Mouse (Mus musculus): Measurements from ENCODE around the gene Ppp4r3a. TPM values are rescaled to one million over a fixed set of nuclear protein-coding genes. Genes with fewer than 3 reads are reported as not detected.

Ppp4r3a gene
- total and polyA plus RNA-seq, 2 experiments from 2014 or later: 13.9 to 31.4 TPM

DNA sequence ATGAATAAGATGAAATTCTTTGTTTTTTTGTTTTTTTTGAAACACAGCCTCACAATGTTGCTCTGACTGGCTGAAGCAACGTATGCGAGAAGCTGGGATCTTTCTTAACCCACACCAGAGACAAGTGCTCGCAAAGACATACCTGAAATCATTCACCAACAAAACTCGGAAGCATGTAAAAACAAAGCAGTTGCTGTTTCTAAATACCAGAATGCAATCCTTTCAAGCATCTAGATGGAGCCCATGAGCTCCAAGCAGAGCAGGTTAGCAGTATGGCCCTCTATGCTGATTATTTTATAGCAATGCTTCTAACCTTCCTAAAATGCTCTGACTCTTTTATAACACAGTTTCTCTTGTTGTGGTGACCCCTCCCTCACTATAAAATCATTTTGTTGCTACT is 735 bp upstream of the Ppp4r3a start:
- peak overlapping the region; percentile 99 for H3K27ac ChIP-seq (ENCODE audit: low read depth)
- H3K36me3 ChIP-seq (replicated peaks; ENCODE audit: control insufficient read depth, insufficient read depth, low read length): peaks cover 5% of the 10 kb centered on the region; the same call in 1 of the 2 replicates
- 9% methylated on average over 4 of the region's 4 CpGs for WGBS
- peak overlapping the region; percentile 97 for H3K4me3 ChIP-seq (ENCODE audit: low read depth, low read length)
- no peaks in the 10 kb centered on the region for H3K9me3 ChIP-seq (replicated peaks; ENCODE audit: control insufficient read depth, low read length)
- TF ChIP-seq CTCF (IDR thresholded peaks at IDR 0.05; ENCODE audit: low read depth) (no peak), EP300 (IDR thresholded peaks at IDR 0.05; ENCODE audit: low read depth) (no peak)
- ATAC-seq (ENCODE audit: insufficient read depth, low read depth): no peak
- no peaks in the 10 kb centered on the region for H3K27me3 ChIP-seq (ENCODE audit: control insufficient read depth, insufficient read depth, low read length)
- H3K9ac ChIP-seq (replicated peaks; ENCODE audit: low read depth, low read length): peak overlapping the region; percentile 99
- no peak for DNase-seq (ENCODE audit: low spot score)
- H3K4me2 ChIP-seq (ENCODE audit: low read depth, low read length): peak overlapping the region; percentile 93
- H3K4me1 ChIP-seq (ENCODE audit: control insufficient read depth, insufficient read depth): peaks cover 32% of the 10 kb centered on the region

DNA sequence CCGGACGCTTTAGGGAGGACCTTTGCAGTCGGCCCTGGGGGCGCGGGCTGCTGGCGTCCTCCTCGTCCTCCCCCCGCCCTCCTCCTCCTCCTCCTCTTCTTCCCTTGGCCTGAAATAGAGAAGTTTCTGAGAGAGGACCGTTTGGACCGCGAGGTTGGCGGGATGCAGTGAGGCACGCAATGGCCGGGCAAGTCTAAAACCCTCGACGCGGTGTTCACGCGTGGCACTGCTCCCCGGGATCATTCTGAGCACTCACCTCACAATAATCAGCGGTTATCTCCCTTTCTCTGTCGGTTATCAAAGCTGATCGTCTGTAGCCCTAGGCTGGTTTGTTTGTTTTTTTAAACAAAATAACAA is 315 bp upstream of the Ppp4r3a start:
- H3K27ac ChIP-seq (ENCODE audit: low read depth): peak overlapping the region; percentile 99
- H3K27me3 ChIP-seq (ENCODE audit: control insufficient read depth, insufficient read depth, low read length): no peaks in the 10 kb centered on the region
- H3K4me3 ChIP-seq (ENCODE audit: low read depth, low read length): peak overlapping the region; percentile 97
- H3K4me1 ChIP-seq (ENCODE audit: control insufficient read depth, insufficient read depth): peaks cover 36% of the 10 kb centered on the region
- 0% methylated on average over 23 of the region's 23 CpGs for WGBS
- H3K9me3 ChIP-seq (replicated peaks; ENCODE audit: control insufficient read depth, low read length): no peaks in the 10 kb centered on the region
- H3K9ac ChIP-seq (replicated peaks; ENCODE audit: low read depth, low read length): peak overlapping the region; percentile 99
- no peak for DNase-seq (ENCODE audit: low spot score)
- no peak for TF ChIP-seq EP300 (IDR thresholded peaks at IDR 0.05; ENCODE audit: low read depth)
- no peak for TF ChIP-seq CTCF (IDR thresholded peaks at IDR 0.05; ENCODE audit: low read depth)
- H3K4me2 ChIP-seq (ENCODE audit: low read depth, low read length): peak overlapping the region; percentile 93
- H3K36me3 ChIP-seq (replicated peaks; ENCODE audit: control insufficient read depth, insufficient read depth, low read length): peaks cover 5% of the 10 kb centered on the region; the same call in 1 of the 2 replicates
- peak; percentile 34 for ATAC-seq (ENCODE audit: insufficient read depth, low read depth)

DNA sequence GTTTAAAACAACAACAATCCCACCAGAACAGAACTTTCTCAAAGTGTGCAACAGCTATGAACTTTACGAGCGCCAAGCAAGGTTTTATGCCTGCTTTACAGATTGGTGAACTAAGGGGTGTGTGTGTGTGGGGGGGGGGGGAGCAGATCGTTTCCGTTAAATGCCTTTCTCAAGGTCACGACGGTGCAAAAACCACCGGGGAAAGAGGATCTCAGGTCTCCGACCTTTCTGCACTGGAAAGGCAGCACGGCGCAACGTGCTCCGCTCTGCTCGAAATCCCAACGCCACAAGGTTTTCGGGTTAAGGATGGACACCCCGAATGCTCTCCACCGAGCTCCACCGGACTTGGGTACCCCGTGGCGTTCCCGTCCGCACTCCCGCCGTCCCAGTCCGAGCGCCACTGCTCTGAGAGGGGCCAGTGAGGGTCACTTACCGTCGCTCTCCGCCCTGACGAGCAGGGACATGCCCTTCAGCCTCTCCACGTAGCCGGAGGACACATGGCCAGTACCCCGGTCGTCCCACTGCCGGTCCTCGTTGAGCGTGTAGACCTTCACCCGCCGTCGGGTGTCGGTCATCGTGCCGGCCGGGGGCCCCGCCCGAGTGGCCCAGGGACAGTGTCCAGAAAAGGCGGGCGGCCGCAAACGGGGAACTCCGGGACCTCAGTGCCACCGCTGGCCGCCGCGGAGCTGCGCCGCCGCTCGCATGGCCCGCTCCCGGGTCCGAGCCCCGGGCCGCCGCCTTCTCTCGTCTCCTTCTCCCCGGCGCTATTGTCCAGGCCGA is 1.0 kb downstream of the Ppp4r3a start:
- peak overlapping the region; percentile 97 for H3K4me3 ChIP-seq (ENCODE audit: low read depth, low read length)
- no peaks in the 10 kb centered on the region for H3K27me3 ChIP-seq (ENCODE audit: control insufficient read depth, insufficient read depth, low read length)
- peak; percentile 7 for ATAC-seq (ENCODE audit: insufficient read depth, low read depth)
- DNase-seq (ENCODE audit: low spot score): no peak
- under 1% methylated on average over 66 of the region's 69 CpGs for WGBS
- H3K36me3 ChIP-seq (replicated peaks; ENCODE audit: control insufficient read depth, insufficient read depth, low read length): peaks cover 5% of the 10 kb centered on the region; the same call in 1 of the 2 replicates
- peaks cover 39% of the 10 kb centered on the region for H3K4me1 ChIP-seq (ENCODE audit: control insufficient read depth, insufficient read depth)
- H3K4me2 ChIP-seq (ENCODE audit: low read depth, low read length): peak overlapping the region; percentile 93
- H3K9me3 ChIP-seq (replicated peaks; ENCODE audit: control insufficient read depth, low read length): no peaks in the 10 kb centered on the region
- peak overlapping the region; percentile 99 for H3K27ac ChIP-seq (ENCODE audit: low read depth)
- H3K9ac ChIP-seq (replicated peaks; ENCODE audit: low read depth, low read length): peak overlapping the region; percentile 99
- TF ChIP-seq CTCF (IDR thresholded peaks at IDR 0.05; ENCODE audit: low read depth) (no peak), EP300 (IDR thresholded peaks at IDR 0.05; ENCODE audit: low read depth) (no peak)

DNA sequence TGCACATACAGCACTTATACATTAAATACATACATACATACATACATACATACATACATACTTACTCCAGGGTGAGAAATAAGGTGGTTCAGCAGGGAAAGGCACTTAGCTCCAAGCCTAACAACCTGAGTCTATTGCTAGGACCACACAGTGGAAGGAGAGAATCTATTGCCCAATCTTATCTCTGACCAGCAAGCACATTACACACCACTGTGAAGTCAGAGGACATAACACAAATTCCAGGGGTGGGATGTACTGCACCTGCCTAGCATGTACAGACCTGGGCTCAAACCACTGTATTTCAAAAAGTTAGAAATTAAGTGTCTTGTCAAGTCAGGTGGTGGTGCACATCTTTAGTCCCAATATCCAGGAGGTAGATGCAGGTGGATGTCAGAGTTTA is 5.5 kb downstream of the Ppp4r3a start:
- Histone ChIP-seq H3K9ac (replicated peaks; ENCODE audit: low read depth, low read length) (no peak overlapping the region), H3K4me2 (ENCODE audit: low read depth, low read length) (no peak overlapping the region), H3K36me3 (replicated peaks; ENCODE audit: control insufficient read depth, insufficient read depth, low read length) (peaks cover 5% of the 10 kb centered on the region; the same call in 1 of the 2 replicates), H3K27me3 (ENCODE audit: control insufficient read depth, insufficient read depth, low read length) (no peaks in the 10 kb centered on the region), H3K9me3 (replicated peaks; ENCODE audit: control insufficient read depth, low read length) (no peaks in the 10 kb centered on the region), H3K4me3 (ENCODE audit: low read depth, low read length) (no peak overlapping the region), H3K27ac (ENCODE audit: low read depth) (no peak overlapping the region), H3K4me1 (ENCODE audit: control insufficient read depth, insufficient read depth) (peaks cover 32% of the 10 kb centered on the region)
- ATAC-seq (ENCODE audit: insufficient read depth, low read depth) (no peak), DNase-seq (ENCODE audit: low spot score) (no peak)
- TF ChIP-seq CTCF (IDR thresholded peaks at IDR 0.05; ENCODE audit: low read depth) (no peak), EP300 (IDR thresholded peaks at IDR 0.05; ENCODE audit: low read depth) (no peak)

DNA sequence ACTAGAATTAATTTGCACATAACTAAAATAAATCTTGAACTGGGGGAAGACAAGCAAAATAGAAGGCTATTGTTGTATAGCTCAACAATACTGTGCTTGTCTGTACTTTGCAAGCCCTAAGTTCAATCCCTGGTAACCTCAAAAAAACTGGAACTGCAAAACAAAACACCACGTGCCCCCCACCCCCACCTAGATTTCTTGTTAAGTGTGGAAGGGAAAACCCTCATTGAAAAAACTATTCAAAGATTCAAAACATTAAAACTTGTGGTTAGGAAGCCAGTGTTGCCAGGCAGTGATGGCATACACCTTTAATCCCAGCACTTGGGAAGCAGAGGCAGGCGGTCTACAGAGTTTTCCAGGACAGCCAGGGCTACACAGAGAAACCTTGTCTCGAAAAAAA is 8.1 kb downstream of the Ppp4r3a start:
- DNase-seq (ENCODE audit: low spot score): no peak
- Histone ChIP-seq H3K4me1 (ENCODE audit: control insufficient read depth, insufficient read depth) (0 out of 2 replicates have a peak, but pooled peaks cover 17% of the 10 kb centered on the region), H3K27ac (ENCODE audit: low read depth) (no peak overlapping the region), H3K9me3 (replicated peaks; ENCODE audit: control insufficient read depth, low read length) (no peaks in the 10 kb centered on the region), H3K4me3 (ENCODE audit: low read depth, low read length) (no peak overlapping the region), H3K36me3 (replicated peaks; ENCODE audit: control insufficient read depth, insufficient read depth, low read length) (peaks cover 3% of the 10 kb centered on the region; the same call in 1 of the 2 replicates), H3K27me3 (ENCODE audit: control insufficient read depth, insufficient read depth, low read length) (no peaks in the 10 kb centered on the region), H3K4me2 (ENCODE audit: low read depth, low read length) (no peak overlapping the region), H3K9ac (replicated peaks; ENCODE audit: low read depth, low read length) (no peak overlapping the region)
- TF ChIP-seq EP300 (IDR thresholded peaks at IDR 0.05; ENCODE audit: low read depth): no peak
- 73% methylated on average over 3 of the region's 3 CpGs for WGBS
- ATAC-seq (ENCODE audit: insufficient read depth, low read depth): no peak
